In genomic region chr5:101172782-101173181, GRCm38 (mm10) we compare ENCODE assay signal across 24 mouse cellular contexts.
DNase-seq lines count a peak whose midpoint lies in the region; ATAC-seq and TF ChIP-seq lines count a peak whose summit lies in the region.
"Had no signal": no experiment of that assay in that cellular context is flagged by ENCODE, and none has a peak within 500 bp of the region (broad histone marks: within the 10 kb centered on the region; RNA-seq: fewer than 3 reads in every experiment).

No protein-coding gene starts in this region.

- TF ChIP-seq CTCF in lung, adult 2 months (IDR thresholded peaks at IDR 0.05; ENCODE audit: insufficient read depth, low read length): no peak

- H3K4me3 ChIP-seq in lung, embryonic 15.5 days: no peak overlapping the region
- H3K4me3 ChIP-seq in lung, adult 2 months (replicated peaks; ENCODE audit: extremely low read depth, low read depth, low read length): no peak overlapping the region
- no peak overlapping the region for H3K4me3 ChIP-seq in stomach, embryonic 15.5 days (replicated peaks)
- H3K4me3 ChIP-seq: embryonic facial prominence, embryonic 12.5 days; forebrain, embryonic 15.5 days; heart, adult 2 months; layer of hippocampus, adult 2 months; limb, embryonic 10.5 days; midbrain, embryonic 12.5 days; neural tube, embryonic 12.5 days had no signal

- WGBS in lung, embryonic 15.5 days: 51% methylated on average over 10 of the region's 10 CpGs
- WGBS in lung, adult 2 months: 74% methylated on average over 10 of the region's 10 CpGs
- WGBS in stomach, embryonic 15.5 days: 44% methylated on average over 10 of the region's 10 CpGs

- H3K9ac ChIP-seq in lung, embryonic 15.5 days: no peak overlapping the region
- H3K9ac ChIP-seq in stomach, embryonic 15.5 days: no peak overlapping the region
- H3K9ac ChIP-seq: embryonic facial prominence, embryonic 12.5 days; forebrain, embryonic 15.5 days; hindbrain, embryonic 14.5 days; liver, postnatal 0 days; midbrain, embryonic 12.5 days; neural tube, embryonic 12.5 days had no signal

- H3K36me3 ChIP-seq in lung, embryonic 15.5 days: no peaks in the 10 kb centered on the region
- H3K36me3 ChIP-seq in stomach, embryonic 15.5 days: no peaks in the 10 kb centered on the region
- H3K36me3 ChIP-seq: embryonic facial prominence, embryonic 12.5 days; forebrain, embryonic 15.5 days; limb, embryonic 10.5 days; midbrain, embryonic 12.5 days; neural tube, embryonic 12.5 days had no signal

- no peak overlapping the region for H3K4me2 ChIP-seq in lung, embryonic 15.5 days
- H3K4me2 ChIP-seq in stomach, embryonic 15.5 days: no peak overlapping the region
- H3K4me2 ChIP-seq: embryonic facial prominence, embryonic 12.5 days; forebrain, embryonic 15.5 days; hindbrain, embryonic 14.5 days; midbrain, embryonic 12.5 days; neural tube, embryonic 12.5 days had no signal

- no peaks in the 10 kb centered on the region for H3K9me3 ChIP-seq in lung, embryonic 15.5 days
- H3K9me3 ChIP-seq in stomach, embryonic 15.5 days: no peaks in the 10 kb centered on the region
- H3K9me3 ChIP-seq: embryonic facial prominence, embryonic 12.5 days; forebrain, embryonic 15.5 days; limb, embryonic 10.5 days; midbrain, embryonic 12.5 days; neural tube, embryonic 12.5 days had no signal

- DNase-seq in frontal cortex, postnatal 36 days (ENCODE audit: low spot score in 2 of 2): peak; percentile 20 to 38
- DNase-seq in frontal cortex, postnatal 25 days (ENCODE audit: low spot score in 2 of 2): no peak
- no peak for DNase-seq in lung, adult 2 months
- peak; percentile 70 for DNase-seq in brain, adult 2 months (ENCODE audit: low read depth, low spot score)
- DNase-seq in T-cell, adult 2 months (ENCODE audit: low spot score): no peak
- DNase-seq: adrenal gland, postnatal 36 days; cerebellum, adult 9-10 months; gastrocnemius, postnatal 10 days; heart, adult 2 months; heart, postnatal 36 days; kidney, adult 8-10 months; kidney, postnatal 14 days; liver, postnatal 0 days; thymus, adult 18-20 months; thymus, postnatal 4 days had no signal

- H3K4me1 ChIP-seq in lung, embryonic 15.5 days: peaks cover 8% of the 10 kb centered on the region
- no peaks in the 10 kb centered on the region for H3K4me1 ChIP-seq in lung, adult 2 months (ENCODE audit: control insufficient read depth, insufficient read depth, low read length)
- 0 out of 2 replicates have a peak, but pooled peaks cover 3% of the 10 kb centered on the region for H3K4me1 ChIP-seq in stomach, embryonic 15.5 days
- H3K4me1 ChIP-seq: embryonic facial prominence, embryonic 12.5 days; midbrain, embryonic 12.5 days; neural tube, embryonic 12.5 days had no signal

- ATAC-seq in lung, embryonic 15.5 days (ENCODE audit: borderline replicate concordance, extremely low read depth, low FRiP score, low TSS enrichment): peak; percentile 11; the same call in 1 of the 2 replicates
- ATAC-seq in stomach, embryonic 15.5 days (ENCODE audit: insufficient read depth, low FRiP score, low read depth): peak; percentile 31; the same call in 1 of the 2 replicates
- ATAC-seq: forebrain, embryonic 15.5 days; liver, postnatal 0 days had no signal

- no peak for TF ChIP-seq POLR2A in lung, adult 2 months (IDR thresholded peaks at IDR 0.05; ENCODE audit: borderline replicate concordance, extremely low read depth, low read depth, low read length)

- H3K27ac ChIP-seq in lung, embryonic 15.5 days: no peak overlapping the region
- peak overlapping the region; percentile 51; the same call in 1 of the 2 replicates for H3K27ac ChIP-seq in stomach, embryonic 15.5 days
- H3K27ac ChIP-seq: embryonic facial prominence, embryonic 12.5 days; forebrain, embryonic 15.5 days; heart, adult 2 months; hindbrain, embryonic 14.5 days; layer of hippocampus, adult 2 months; limb, embryonic 10.5 days; midbrain, embryonic 12.5 days; neural tube, embryonic 12.5 days had no signal

- H3K27me3 ChIP-seq in lung, embryonic 15.5 days: no peaks in the 10 kb centered on the region
- H3K27me3 ChIP-seq in stomach, embryonic 15.5 days (replicated peaks): no peaks in the 10 kb centered on the region
- H3K27me3 ChIP-seq: embryonic facial prominence, embryonic 12.5 days; forebrain, embryonic 15.5 days; midbrain, embryonic 12.5 days; neural tube, embryonic 12.5 days had no signal

Comparison
In these comparisons a context has a peak if more than half of its experiments do, and no peak if none do; other contexts are left out.
1. DNase-seq: peak in frontal cortex, postnatal 36 days (2 of 2) and brain, adult 2 months (single experiment); none in frontal cortex, postnatal 25 days (0 of 2), lung, adult 2 months (single experiment) and T-cell, adult 2 months (single experiment).